Mouse (Mus musculus) thymus, postnatal 14 days (tissue): Measurements from ENCODE around the gene Ppp1r14c.
A peak's percentile ranks its signal among the peaks of the same experiment; 100 is the strongest.
"Not testable (repeated sequence)": the region's sequence is repeated elsewhere in the genome, so short reads cannot be mapped to it uniquely, and the experiment has no call there.

Experiments used
- DNase-seq: peaks from one replicate; pipeline ENCODE4 v3.0.0; 2021

Ppp1r14c gene

DNA sequence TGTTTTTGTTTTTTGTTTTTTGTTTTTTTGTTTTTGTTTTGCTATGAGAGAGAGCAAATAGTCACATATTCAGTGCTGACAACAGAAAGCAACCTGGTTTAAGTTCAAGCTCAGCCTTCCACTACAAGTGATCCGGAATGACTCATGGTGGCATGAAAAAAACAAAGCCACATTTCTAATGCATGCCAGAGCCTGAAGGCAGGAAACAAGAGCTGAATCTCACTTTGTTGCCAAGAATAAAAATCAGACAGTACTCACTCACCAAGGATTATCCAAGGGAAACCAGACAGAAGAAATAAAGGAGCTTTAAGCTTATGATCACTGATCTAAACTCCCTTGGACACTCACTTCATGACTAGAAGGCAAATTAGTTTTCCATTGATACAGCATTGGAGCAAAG, 110.8 kb downstream of the Ppp1r14c start:
- no peak for DNase-seq

DNA sequence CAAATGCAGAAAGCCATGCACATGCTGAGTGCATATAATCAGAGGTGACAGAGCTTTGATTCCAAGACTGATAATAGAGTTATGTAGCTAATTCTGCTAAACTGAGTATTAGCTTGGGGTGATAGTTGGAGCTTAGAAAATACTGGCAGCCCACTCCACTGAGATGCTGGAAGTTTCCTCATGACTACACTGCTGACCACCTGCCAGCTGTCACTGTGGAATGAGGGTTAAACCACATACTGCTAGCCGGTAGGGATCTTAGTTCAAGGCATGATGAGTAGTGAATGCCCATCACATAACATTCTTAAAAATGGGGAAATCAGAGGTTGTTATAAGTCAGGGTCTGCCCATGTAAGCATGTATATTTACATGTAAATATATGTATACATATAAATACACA, 113.9 kb downstream of the Ppp1r14c start:
- no peak for DNase-seq

DNA sequence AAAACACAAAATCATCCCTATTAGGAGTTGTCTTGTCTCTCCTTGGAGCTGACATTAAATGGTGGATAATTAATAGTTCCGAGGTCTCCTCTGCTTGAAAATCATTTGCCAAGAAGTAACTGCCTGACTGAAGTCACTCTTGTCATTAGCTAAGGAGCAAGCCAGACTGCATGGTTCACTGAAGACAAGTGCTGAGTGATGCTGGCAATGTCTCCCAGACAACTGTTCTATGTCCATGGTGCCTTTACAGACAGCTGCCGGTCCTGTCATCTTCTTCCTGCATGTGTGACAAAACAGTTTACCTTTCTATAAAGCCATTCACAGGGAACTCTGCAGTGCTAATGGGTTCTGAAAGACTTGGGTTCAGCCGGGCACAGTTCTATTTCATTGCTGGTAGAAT, 124.2 kb downstream of the Ppp1r14c start:
- no peak for DNase-seq

DNA sequence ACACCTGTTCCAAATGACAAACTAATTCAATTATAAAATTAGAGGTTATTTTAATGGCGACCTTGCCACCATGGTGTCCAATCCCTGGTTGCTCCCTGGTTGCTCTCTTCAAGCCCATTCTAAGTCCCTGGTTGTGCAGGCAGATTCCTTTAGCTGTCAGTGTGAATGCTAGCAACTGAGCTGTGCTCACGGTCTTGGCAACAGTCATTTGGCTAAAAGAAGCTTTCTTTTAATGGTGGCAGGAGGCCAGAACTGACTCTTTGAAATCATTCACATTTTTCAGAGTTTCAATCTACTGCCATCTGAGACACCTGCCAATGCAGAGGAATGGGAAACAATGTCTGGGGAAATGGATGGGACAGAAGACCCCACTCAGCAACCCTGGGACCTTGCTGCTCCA, 130.9 kb downstream of the Ppp1r14c start:
- no peak for DNase-seq

DNA sequence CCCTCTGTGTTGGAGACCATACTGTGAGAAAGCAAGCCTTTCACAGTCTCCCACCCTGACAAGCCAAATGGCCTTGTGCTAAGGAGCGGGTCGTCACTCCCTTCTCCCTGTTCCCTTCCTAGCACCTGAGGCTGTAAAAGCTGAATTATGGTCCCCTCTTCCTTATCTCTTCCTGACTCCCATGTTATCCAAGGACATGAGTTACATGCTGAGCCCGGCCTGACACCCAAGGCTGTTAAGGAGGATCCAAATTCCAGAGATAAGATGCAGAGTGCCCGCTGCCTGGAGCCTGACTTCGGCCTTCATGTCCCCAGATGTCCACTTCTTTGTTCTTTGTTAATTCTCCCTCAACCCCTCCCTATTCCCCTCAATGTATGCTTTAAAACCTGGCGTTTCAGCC, 135.0 kb downstream of the Ppp1r14c start:
- DNase-seq = not testable (repeated sequence)

DNA sequence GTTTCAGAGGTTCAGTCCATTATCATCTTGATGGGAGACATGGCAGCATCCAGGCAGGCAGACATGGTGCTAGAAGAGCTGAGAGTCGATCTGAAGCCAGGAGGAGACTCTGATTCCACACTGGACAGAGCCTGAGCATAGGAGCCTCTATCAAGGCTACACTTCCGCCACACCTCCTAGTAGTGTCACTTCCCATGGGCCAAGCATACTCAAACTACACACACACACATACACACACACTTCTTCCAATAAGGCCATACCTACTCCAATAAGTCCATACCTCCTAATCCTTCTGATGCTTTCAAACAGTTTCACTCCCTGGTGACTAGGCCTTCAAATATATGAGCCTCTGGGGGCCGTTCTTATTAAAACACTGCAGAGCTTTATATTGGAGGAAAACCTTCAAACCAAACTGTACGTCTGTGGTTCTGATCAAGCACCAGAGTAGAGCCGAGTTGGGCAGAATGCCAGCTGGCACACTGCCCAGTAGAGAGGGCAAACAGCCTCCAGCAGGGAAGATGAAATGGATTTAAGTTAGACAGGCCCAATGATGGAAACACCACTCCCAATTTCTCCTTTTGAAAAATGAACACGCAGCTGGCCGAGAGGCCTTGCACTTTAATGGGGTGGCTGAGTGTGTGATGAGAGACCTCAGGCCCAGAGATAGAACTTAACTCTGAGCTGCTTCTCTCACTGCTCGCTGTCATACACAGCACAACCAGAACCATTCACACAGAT, 141.8 kb downstream of the Ppp1r14c start:
- no peak for DNase-seq

DNA sequence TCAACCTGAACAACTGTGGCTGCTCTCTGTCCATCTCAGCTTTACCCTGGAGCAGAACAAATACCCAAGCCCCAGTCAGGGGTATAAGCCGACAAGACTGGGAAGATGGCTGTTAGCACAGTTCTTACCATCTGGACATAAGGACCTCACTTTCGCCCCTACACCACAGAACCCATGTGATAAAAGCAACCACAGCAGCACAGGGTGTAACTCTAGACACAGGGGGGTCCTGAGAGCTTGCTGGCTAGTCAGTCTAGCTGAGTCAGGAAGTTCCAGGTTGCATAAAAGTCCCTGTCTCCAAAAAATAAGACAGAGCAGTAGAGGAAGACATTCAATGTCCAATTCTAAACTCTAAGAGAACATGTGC, 142.3 kb downstream of the Ppp1r14c start:
- DNase-seq = no peak

DNA sequence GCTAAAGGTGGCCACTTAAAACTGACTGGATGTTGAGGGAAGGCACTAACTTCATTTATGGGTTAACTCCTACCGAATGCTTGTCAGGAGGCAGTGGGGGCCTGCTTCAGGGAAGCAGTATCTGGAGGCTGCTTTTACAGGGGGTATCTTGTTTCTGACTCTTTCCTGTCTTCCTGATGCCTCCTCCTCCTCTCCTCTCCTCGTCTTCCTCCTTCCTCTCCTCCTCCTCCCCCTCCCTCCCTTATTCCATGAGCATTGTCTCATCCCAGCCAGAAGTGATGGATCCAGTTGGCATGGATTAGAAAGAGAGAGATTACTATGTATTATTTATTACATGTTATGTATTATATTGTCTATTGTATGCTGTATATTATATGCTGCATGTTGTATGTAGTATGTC, 142.9 kb downstream of the Ppp1r14c start:
- DNase-seq = no peak

DNA sequence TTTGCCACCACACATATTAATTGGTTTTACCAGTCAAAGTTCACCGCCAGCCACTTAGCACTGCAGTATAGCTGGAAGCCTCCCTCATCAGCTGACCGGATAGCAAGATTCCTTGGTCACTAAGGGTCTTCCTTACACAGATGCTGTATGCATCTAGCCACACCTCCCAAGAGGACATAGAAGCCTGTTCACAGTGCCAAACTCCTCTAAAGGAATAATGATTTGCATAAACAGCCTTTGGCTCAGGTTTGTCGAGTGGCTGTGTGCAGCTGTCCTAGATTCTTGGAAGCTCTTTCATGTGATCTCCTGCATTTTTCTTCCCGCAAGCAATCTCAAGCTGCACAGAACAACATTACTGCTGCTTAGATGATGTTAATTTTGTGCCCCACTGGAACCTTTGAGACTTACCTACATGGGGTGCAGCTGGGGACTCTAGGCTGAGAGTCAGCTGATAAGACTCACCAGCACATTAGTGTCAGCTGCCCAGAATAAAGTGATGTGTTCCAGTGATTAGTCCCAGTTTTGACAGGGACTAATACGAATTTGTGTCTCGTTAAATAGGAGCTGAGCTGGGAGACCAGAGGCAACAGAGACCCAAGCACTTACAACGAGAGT, 143.9 kb downstream of the Ppp1r14c start:
- no peak for DNase-seq

DNA sequence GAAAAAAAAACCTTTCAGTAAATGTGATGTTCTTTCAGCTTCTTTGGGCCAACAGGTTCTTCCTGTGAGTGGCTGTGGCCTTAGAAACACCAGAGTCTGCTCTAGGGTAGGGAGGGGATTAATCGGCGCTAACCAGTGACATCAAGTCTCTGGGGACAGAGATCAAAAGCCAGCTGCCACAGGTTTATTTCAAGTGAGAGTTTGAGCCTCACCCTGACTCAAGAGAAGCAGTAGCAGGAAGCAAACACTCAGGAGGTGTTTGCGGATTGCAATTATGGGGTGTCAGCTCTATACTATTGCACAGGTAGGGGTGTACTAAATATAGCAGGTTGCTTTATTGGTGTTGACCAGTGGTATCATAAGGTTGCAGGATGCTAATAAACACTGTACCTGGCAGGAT, 144.6 kb downstream of the Ppp1r14c start:
- DNase-seq = peak; percentile 45

DNA sequence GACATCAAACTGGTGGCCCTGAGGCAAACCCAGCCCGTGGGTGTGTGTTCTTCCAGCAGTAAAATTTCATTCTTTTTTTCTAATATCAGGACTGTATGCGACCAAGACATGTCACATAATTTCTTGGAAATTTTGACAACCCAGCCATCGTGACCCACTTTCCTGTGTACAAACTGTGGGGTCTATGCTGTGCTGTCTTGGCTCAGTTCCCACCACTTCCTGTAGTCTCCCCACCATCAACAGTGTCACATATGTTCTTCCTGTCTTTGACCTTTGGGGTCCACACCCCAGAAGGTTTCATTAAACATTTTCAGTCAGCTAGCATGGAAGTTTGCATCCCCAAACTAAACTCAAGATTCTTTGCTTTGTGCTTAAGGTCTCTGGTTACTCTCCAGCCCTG, 145.5 kb downstream of the Ppp1r14c start:
- DNase-seq = peak; percentile 42

DNA sequence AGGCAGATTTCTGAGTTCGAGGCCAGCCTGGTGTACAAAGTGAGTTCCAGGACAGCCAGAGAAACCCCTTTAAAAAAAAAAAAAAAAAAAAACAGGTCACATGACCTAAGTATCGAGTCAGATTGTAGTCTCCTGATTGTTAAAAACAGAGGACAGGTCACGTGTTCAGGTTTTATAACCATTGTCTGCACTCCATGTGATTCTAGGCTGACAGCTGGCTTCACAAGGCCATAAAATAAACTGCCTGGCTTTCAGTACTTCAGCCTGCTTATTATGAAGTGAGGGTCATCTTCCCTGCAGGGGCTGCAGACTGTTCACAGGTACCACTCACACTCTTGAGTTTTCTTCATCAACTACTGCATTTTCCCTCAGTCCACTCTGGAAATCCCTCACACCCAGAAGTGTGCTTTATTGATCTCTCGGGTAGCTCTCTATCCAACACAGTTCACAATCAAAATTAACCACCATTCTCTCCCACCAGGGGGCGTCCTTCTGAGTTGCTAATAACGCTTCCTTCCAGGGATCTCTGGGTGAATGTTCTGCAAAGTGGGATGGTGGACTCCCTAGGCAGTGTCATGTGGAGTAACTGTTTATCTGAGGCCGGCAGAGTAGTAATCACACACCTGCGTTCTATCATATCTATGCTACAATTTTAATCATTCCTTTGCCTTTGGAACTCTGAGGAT, 146.9 kb downstream of the Ppp1r14c start:
- DNase-seq = peak; percentile 59

DNA sequence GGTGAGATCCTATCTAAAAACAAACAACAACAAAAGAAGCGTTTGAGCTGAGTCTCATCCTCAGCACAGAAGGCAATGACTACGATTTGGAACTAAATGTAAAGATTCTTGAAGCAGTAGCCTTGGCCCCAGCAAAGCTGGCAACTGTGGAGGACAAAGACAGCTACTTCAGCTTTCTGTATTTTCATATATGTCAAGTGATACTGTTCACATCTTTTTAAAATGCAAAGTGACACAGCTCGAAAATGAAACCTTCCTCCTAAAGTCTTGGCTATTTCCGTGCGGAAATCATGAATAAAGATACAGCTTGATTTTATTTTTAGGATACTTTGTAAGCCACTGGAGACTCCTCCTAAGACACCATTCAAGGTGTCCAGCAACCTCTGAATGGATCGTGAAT, 148.1 kb downstream of the Ppp1r14c start:
- no peak for DNase-seq
